Mouse (Mus musculus): ENCODE data around the gene Gjb3. TPM values are rescaled to one million over a fixed set of nuclear protein-coding genes. Genes with fewer than 3 reads are reported as not detected.

Gene Gjb3
- polyA plus RNA-seq, 1 experiment: 3.2 TPM

DNA sequence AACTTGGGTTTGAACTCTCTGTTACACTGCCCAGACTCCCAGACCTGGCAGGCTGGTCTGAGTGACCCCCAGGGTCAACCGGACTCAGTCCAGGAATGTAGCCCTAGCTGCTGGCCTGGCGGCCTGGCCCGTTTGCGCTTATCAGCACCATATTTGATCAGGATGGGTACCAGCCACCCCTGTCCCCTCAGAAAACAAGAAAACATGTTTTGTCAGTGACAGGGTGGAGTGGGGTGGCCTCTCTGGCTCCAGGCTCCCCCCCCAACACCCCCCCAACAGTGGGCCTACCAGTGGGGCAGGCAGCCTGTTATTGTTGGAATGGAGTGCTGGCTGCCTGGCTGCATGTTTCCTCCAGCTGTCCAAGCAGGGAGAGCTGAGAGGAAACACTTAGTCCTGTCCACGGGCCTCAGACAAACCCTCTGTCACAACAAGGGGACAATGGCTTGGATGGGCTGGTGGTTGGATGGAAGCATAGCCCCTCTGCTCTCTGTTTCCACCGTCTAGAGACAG lies 41.5 kb downstream of the Gjb3 start:
- Histone ChIP-seq H3K27me3 (ENCODE audit: control insufficient read depth, insufficient read depth, low read length) (no peaks in the 10 kb centered on the region), H3K27ac (ENCODE audit: control insufficient read depth, insufficient read depth, low read depth, low read length) (no peak overlapping the region), H3K4me3 (ENCODE audit: control insufficient read depth, low read depth, low read length) (no peak overlapping the region), H3K4me1 (ENCODE audit: control insufficient read depth, insufficient read depth, low read length) (no peaks in the 10 kb centered on the region), H3K36me3 (ENCODE audit: control insufficient read depth, insufficient read depth, low read length) (no peaks in the 10 kb centered on the region)
- no peak for TF ChIP-seq POLR2A (IDR thresholded peaks at IDR 0.05; ENCODE audit: control insufficient read depth, low read depth, low read length)
- no peak for TF ChIP-seq CTCF (IDR thresholded peaks at IDR 0.05; ENCODE audit: control insufficient read depth, insufficient read depth, insufficient replicate concordance, low read depth, low read length)

DNA sequence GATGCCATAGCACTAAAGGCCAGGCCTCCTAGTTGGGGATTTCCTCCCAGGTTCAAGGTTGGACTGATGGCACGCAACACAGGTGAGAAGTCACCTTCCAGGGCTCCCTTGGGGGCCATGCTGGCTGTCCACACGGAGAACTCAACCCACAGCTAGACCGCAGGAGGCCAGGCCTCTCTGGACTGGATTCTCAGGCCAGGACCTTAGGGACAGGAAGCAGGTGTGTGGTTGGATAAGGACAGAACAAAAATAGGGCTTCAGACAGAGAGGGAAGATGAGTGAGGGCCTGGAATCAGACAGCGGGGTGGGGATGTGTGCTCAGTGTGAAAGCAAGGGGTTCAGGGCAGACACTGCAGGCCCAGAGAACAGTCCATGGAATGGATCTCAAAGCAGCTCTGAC lies 43.7 kb downstream of the Gjb3 start:
- no peaks in the 10 kb centered on the region for H3K27me3 ChIP-seq (ENCODE audit: control insufficient read depth, insufficient read depth, low read length)
- no peaks in the 10 kb centered on the region for H3K4me1 ChIP-seq (ENCODE audit: control insufficient read depth, insufficient read depth, low read length)
- TF ChIP-seq CTCF (IDR thresholded peaks at IDR 0.05; ENCODE audit: control insufficient read depth, insufficient read depth, insufficient replicate concordance, low read depth, low read length) (no peak), POLR2A (IDR thresholded peaks at IDR 0.05; ENCODE audit: control insufficient read depth, low read depth, low read length) (no peak)
- no peaks in the 10 kb centered on the region for H3K36me3 ChIP-seq (ENCODE audit: control insufficient read depth, insufficient read depth, low read length)
- H3K4me3 ChIP-seq (ENCODE audit: control insufficient read depth, low read depth, low read length): no peak overlapping the region
- no peak overlapping the region for H3K27ac ChIP-seq (ENCODE audit: control insufficient read depth, insufficient read depth, low read depth, low read length)

DNA sequence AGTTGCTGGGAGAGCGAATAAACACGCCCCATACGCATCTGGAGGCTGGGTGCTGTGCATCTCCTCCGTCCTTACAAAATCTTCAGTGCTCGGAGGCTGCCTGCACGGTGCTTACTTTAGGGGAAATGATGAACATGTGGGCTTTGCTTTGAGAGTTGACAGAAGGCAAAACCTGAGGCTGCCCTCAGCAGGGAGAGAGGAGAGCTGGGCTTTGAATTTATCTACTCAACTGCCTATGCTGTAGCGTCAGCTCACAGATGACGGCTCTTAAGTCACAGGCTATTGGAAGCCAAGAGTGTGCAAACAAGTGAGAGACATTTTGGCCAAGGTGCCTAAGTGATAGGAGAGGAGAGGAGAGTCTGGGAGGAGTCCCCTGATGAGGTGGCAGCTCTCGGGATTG lies 51.4 kb downstream of the Gjb3 start:
- Histone ChIP-seq H3K36me3 (ENCODE audit: control insufficient read depth, insufficient read depth, low read length) (no peaks in the 10 kb centered on the region), H3K27me3 (ENCODE audit: control insufficient read depth, insufficient read depth, low read length) (no peaks in the 10 kb centered on the region), H3K4me3 (ENCODE audit: control insufficient read depth, low read depth, low read length) (no peak overlapping the region), H3K27ac (ENCODE audit: control insufficient read depth, insufficient read depth, low read depth, low read length) (no peak overlapping the region), H3K4me1 (ENCODE audit: control insufficient read depth, insufficient read depth, low read length) (no peaks in the 10 kb centered on the region; the same call in 1 of the 2 replicates)
- no peak for TF ChIP-seq POLR2A (IDR thresholded peaks at IDR 0.05; ENCODE audit: control insufficient read depth, low read depth, low read length)
- TF ChIP-seq CTCF (IDR thresholded peaks at IDR 0.05; ENCODE audit: control insufficient read depth, insufficient read depth, insufficient replicate concordance, low read depth, low read length): no peak

DNA sequence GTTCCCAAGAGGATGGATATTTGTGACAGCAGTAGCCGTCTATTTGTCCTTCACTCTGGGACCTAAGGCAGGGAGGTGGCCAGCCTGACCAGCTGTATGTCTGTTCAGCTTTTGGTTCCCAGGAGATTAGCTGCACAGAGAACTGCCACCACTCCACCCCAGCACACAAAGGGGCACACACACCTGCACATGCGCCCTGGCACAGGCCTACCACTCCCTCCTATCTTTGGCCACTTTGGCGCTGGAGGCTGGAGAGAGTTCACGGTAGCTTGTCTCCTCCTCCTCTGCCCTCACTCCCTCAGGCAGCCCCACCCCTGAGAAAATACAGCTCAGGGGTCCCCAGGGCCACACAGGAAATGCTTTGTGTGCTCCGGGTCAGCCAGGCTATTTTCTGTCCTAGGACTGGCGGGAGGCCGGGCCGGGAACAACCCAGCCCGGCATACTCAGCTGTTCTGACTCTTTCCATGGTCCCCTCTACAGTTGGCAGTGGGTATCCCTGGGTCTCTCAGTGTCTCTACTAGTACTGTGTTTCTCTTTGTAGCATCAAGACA lies 52.1 kb downstream of the Gjb3 start:
- Histone ChIP-seq H3K36me3 (ENCODE audit: control insufficient read depth, insufficient read depth, low read length) (no peaks in the 10 kb centered on the region), H3K27ac (ENCODE audit: control insufficient read depth, insufficient read depth, low read depth, low read length) (no peak overlapping the region)

More for the DNA sequence above, 52.1 kb downstream of the Gjb3 start:
- Histone ChIP-seq H3K27me3 (ENCODE audit: control insufficient read depth, insufficient read depth, low read length) (no peaks in the 10 kb centered on the region), H3K4me3 (ENCODE audit: control insufficient read depth, low read depth, low read length) (no peak overlapping the region), H3K4me1 (ENCODE audit: control insufficient read depth, insufficient read depth, low read length) (no peaks in the 10 kb centered on the region; the same call in 1 of the 2 replicates)
- TF ChIP-seq POLR2A (IDR thresholded peaks at IDR 0.05; ENCODE audit: control insufficient read depth, low read depth, low read length): no peak

Other genes starting within 250 kb of the Gjb3 start
- 17.3 and 19.2 TPM in 2 replicates for gene Tmem35b, start 207.2 kb downstream of the Gjb3 start, polyA plus RNA-seq (2012; rRNA removed)
- gene Dlgap3, start 161.6 kb downstream of the Gjb3 start, polyA plus RNA-seq (2012; rRNA removed): 3.3 and 4.6 TPM in 2 replicates
- gene Smim12, start 87.1 kb downstream of the Gjb3 start, polyA plus RNA-seq (2012; rRNA removed): 24.2 and 25.3 TPM in 2 replicates
- gene Gja4, start 16.8 kb downstream of the Gjb3 start, polyA plus RNA-seq (2012; rRNA removed): 2.4 and 3.1 TPM in 2 replicates
- gene Gjb4, start 23.2 kb upstream of the Gjb3 start, polyA plus RNA-seq (2012; rRNA removed): not detected in 2 replicates
- 0.11 TPM in 1 of 2 replicates, not detected in the other for gene Gjb5, start 27.3 kb upstream of the Gjb3 start, polyA plus RNA-seq (2012; rRNA removed)